Mouse (Mus musculus) MEL (cell line): ENCODE data around the gene Notch2. TPM values are rescaled to one million over a fixed set of nuclear protein-coding genes. Genes with fewer than 3 reads are reported as not detected.

Experiments used
- DNase-seq: peaks from one replicate; pipeline ENCODE4 v3.0.0; 2011; ENCODE audit warnings: low read depth, low spot score
- H3K27ac ChIP-seq: 2 replicates; pipeline ENCODE4 v1.5.1; 2012; ENCODE audit warnings: low read depth, mild to moderate bottlenecking, control low read depth, low read length, moderate library complexity; ENCODE audit not compliant: control insufficient read depth
- H3K27me3 ChIP-seq, 2 experiments: fragments of 150-350 bp in 1 of 2; sonication (generic) in 1 of 2; 2 replicates each; pipeline ENCODE4 v1.6.1; 2012; ENCODE audit warnings: low read length in 2 of 2, mild to moderate bottlenecking in 2 of 2, improper control_type of control experiment in 1 of 2, moderate library complexity in 1 of 2; ENCODE audit not compliant: insufficient read depth in 2 of 2, control insufficient read depth in 1 of 2
- H3K36me3 ChIP-seq, 2 experiments: 2 replicates each; pipeline ENCODE4 v1.6.1; 2012 to 2014; ENCODE audit warnings: low read length in 2 of 2, improper control_type of control experiment in 1 of 2, inconsistent platforms in 1 of 2, mild to moderate bottlenecking in 1 of 2; ENCODE audit not compliant: insufficient read depth in 2 of 2, control insufficient read depth in 1 of 2
- H3K4me1 ChIP-seq, 2 experiments: fragments of 150-350 bp in 1 of 2; sonication (generic) in 1 of 2; 2 replicates each; pipeline ENCODE4 v1.6.1; 2012; ENCODE audit warnings: low read length in 2 of 2, improper control_type of control experiment in 1 of 2, mild to moderate bottlenecking in 1 of 2; ENCODE audit not compliant: insufficient read depth in 2 of 2, control insufficient read depth in 1 of 2
- H3K4me3 ChIP-seq, 2 experiments: fragments of 150-350 bp in 1 of 2; sonication (generic) in 1 of 2; 2 replicates each; pipeline ENCODE4 v1.5.1; 2012; ENCODE audit warnings: low read depth in 2 of 2, low read length in 2 of 2, mild to moderate bottlenecking in 2 of 2, moderate library complexity in 2 of 2, control low read depth in 1 of 2, improper control_type of control experiment in 1 of 2; ENCODE audit not compliant: control insufficient read depth in 1 of 2, insufficient read depth in 1 of 2
- H3K79me2 ChIP-seq: 2 replicates; pipeline ENCODE4 v1.6.1; 2012; ENCODE audit warnings: mild to moderate bottlenecking, low read length, moderate library complexity; ENCODE audit not compliant: control insufficient read depth, poor library complexity, insufficient read depth
- H3K9ac ChIP-seq: 2 replicates; pipeline ENCODE4 v1.6.1; 2012; ENCODE audit warnings: low read depth, mild to moderate bottlenecking, control low read depth, low read length, moderate library complexity; ENCODE audit not compliant: control insufficient read depth, poor library complexity, severe bottlenecking
- H3K9me3 ChIP-seq: fragments of 150-350 bp; sonication (generic); replicated peaks from 2 replicates; pipeline ENCODE4 v1.6.1; 2012; ENCODE audit warnings: mild to moderate bottlenecking, low read length, improper control_type of control experiment, moderate library complexity; ENCODE audit not compliant: insufficient read depth
- BHLHE40 ChIP-seq: IDR thresholded peaks from 2 replicates; pipeline ENCODE4 v1.6.1; 2012; ENCODE audit warnings: low read depth, mild to moderate bottlenecking, inconsistent platforms, low read length, improper control_type of control experiment, borderline replicate concordance
- CHD2 ChIP-seq: IDR thresholded peaks from 2 replicates; pipeline ENCODE4 v1.6.1; 2011; ENCODE audit warnings: low read length, improper control_type of control experiment
- CTCF ChIP-seq, 3 experiments: IDR thresholded peaks in 2 of 3; conservative IDR thresholded peaks in 1 of 3; 2 replicates each; pipeline ENCODE4 v1.5.1; 2011 to 2012; ENCODE audit warnings: low read length in 3 of 3, low read depth in 2 of 3, mild to moderate bottlenecking in 2 of 3, improper control_type of control experiment in 1 of 3, inconsistent platforms in 1 of 3, mixed read lengths in 1 of 3, moderate library complexity in 1 of 3; ENCODE audit not compliant: control insufficient read depth in 1 of 3, insufficient read depth in 1 of 3, poor library complexity in 1 of 3, severe bottlenecking in 1 of 3
- E2F4 ChIP-seq: IDR thresholded peaks from 2 replicates; pipeline ENCODE4 v1.6.1; 2011; ENCODE audit warnings: low read depth, low read length, improper control_type of control experiment, borderline replicate concordance
- GATA1 ChIP-seq: IDR thresholded peaks from 2 replicates; pipeline ENCODE4 v1.6.1; 2011; ENCODE audit warnings: low read depth, low read length, improper control_type of control experiment
- HCFC1 ChIP-seq: IDR thresholded peaks from 2 replicates; pipeline ENCODE4 v1.6.1; 2012; ENCODE audit warnings: low read depth, mild to moderate bottlenecking, inconsistent platforms, low read length, improper control_type of control experiment, moderate library complexity
- JUND ChIP-seq: IDR thresholded peaks from 2 replicates; pipeline ENCODE4 v1.6.1; 2011; ENCODE audit warnings: low read depth, mild to moderate bottlenecking, improper control_type of control experiment, low read length
- MAZ ChIP-seq: IDR thresholded peaks from 2 replicates; pipeline ENCODE4 v1.6.1; 2012; ENCODE audit warnings: low read depth, mild to moderate bottlenecking, inconsistent platforms, low read length, improper control_type of control experiment
- MEF2A ChIP-seq: IDR thresholded peaks from 2 replicates; pipeline ENCODE4 v1.6.1; 2014; ENCODE audit warnings: low read depth, mild to moderate bottlenecking, inconsistent platforms, low read length, improper control_type of control experiment; ENCODE audit not compliant: poor library complexity, insufficient replicate concordance, severe bottlenecking; ENCODE audit errors: extremely low read depth
- MXI1 ChIP-seq: IDR thresholded peaks from 2 replicates; pipeline ENCODE4 v1.6.1; 2011; ENCODE audit warnings: mild to moderate bottlenecking, low read depth, low read length, improper control_type of control experiment
- MYC ChIP-seq: IDR thresholded peaks from 2 replicates; pipeline ENCODE4 v1.6.1; 2011; ENCODE audit warnings: low read depth, mild to moderate bottlenecking, low read length, improper control_type of control experiment, moderate library complexity
- NELFE ChIP-seq: IDR thresholded peaks from 2 replicates; pipeline ENCODE4 v1.6.1; 2011; ENCODE audit warnings: low read depth, low read length, improper control_type of control experiment
- POLR2A ChIP-seq, 2 experiments: IDR thresholded peaks; 2 replicates each; pipeline ENCODE4 v1.6.1; 2011 to 2012; ENCODE audit warnings: low read length in 2 of 2, mild to moderate bottlenecking in 2 of 2, control low read depth in 1 of 2, improper control_type of control experiment in 1 of 2, low read depth in 1 of 2, moderate library complexity in 1 of 2; ENCODE audit not compliant: control insufficient read depth in 1 of 2, insufficient read depth in 1 of 2, poor library complexity in 1 of 2
- POLR2AphosphoS5 ChIP-seq: IDR thresholded peaks from 2 replicates; pipeline ENCODE4 v1.6.1; 2012; ENCODE audit warnings: low read depth, borderline replicate concordance, mild to moderate bottlenecking, inconsistent platforms, low read length, moderate library complexity, mixed read lengths
- RCOR1 ChIP-seq: IDR thresholded peaks from 2 replicates; pipeline ENCODE4 v1.6.1; 2012; ENCODE audit warnings: low read depth, mild to moderate bottlenecking, inconsistent platforms, low read length, improper control_type of control experiment
- SMC3 ChIP-seq: IDR thresholded peaks from 2 replicates; pipeline ENCODE4 v1.6.1; 2011; ENCODE audit warnings: low read depth, low read length, improper control_type of control experiment
- USF1 ChIP-seq: IDR thresholded peaks from 2 replicates; pipeline ENCODE4 v1.6.1; 2014; ENCODE audit warnings: low read depth, mild to moderate bottlenecking, inconsistent platforms, low read length, improper control_type of control experiment, moderate library complexity
- USF2 ChIP-seq, 2 experiments: IDR thresholded peaks; 2 replicates each; pipeline ENCODE4 v1.6.1; 2011 to 2012; ENCODE audit warnings: improper control_type of control experiment in 2 of 2, low read length in 2 of 2, borderline replicate concordance in 1 of 2, inconsistent platforms in 1 of 2, low read depth in 1 of 2, mild to moderate bottlenecking in 1 of 2; ENCODE audit not compliant: insufficient read depth in 1 of 2
- ZC3H11A ChIP-seq: IDR thresholded peaks from 2 replicates; pipeline ENCODE4 v1.6.1; 2012; ENCODE audit warnings: low read depth, mild to moderate bottlenecking, inconsistent platforms, low read length, improper control_type of control experiment
- ZKSCAN1 ChIP-seq: IDR thresholded peaks from 2 replicates; pipeline ENCODE4 v1.6.1; 2012; ENCODE audit warnings: low read depth, mild to moderate bottlenecking, inconsistent platforms, low read length, improper control_type of control experiment, moderate library complexity
- ZNF384 ChIP-seq: IDR thresholded peaks from 2 replicates; pipeline ENCODE4 v1.6.1; 2012; ENCODE audit warnings: low read depth, mild to moderate bottlenecking, inconsistent platforms, low read length, improper control_type of control experiment
- polyA plus RNA-seq, 2 experiments: library from polyadenylated mRNA; stranded (reverse) in 1 of 2; unstranded in 1 of 2; fragments of >175 nt in 1 of 2; fragments of >200 nt in 1 of 2; gene quantifications; 2 replicates each; pipeline versions ENCODE4 v1.2.1 to v1.2.4; 2012; ENCODE audit warnings: low replicate concordance in 2 of 2, low read depth in 1 of 2; ENCODE audit not compliant: insufficient read length in 2 of 2, insufficient read depth in 1 of 2, missing spikeins in 1 of 2
- total RNA-seq: library from RNA; depleted of rRNA; stranded (reverse); fragments of 300-350 nt; gene quantifications from 2 replicates; pipeline ENCODE4 v1.2.3, GENCODE M21; 2012

Gene Notch2
- total and polyA plus RNA-seq, 3 experiments: 16.2 to 36.6 (median 16.6) TPM

- Histone ChIP-seq H3K4me3 (no peak overlapping the region), H3K36me3 (peaks cover 0 to 11% of the 10 kb centered on the region in 2 experiments; a peak in 2 of 4 replicates), H3K27me3 (no peaks in the 10 kb centered on the region), H3K79me2 (peaks cover 45% of the 10 kb centered on the region), H3K27ac (no peak overlapping the region), H3K4me1 (peaks cover 0 to 10% of the 10 kb centered on the region in 2 experiments; a peak in 1 of 4 replicates), H3K9me3 (no peaks in the 10 kb centered on the region), H3K9ac (no peak overlapping the region)
- DNase-seq: no peak
- TF ChIP-seq E2F4 (no peak), ZNF384 (no peak), BHLHE40 (no peak), CTCF (IDR thresholded peaks at IDR 0.05 in 2 of 3, conservative IDR thresholded peaks at IDR 0.05 in 1 of 3; ENCODE audit: control insufficient read depth in 1 of 3, insufficient read depth in 1 of 3, low read depth in 2 of 3, low read length in 3 of 3, poor library complexity in 1 of 3, severe bottlenecking in 1 of 3) (no peak), POLR2A (IDR thresholded peaks at IDR 0.05; ENCODE audit: control insufficient read depth in 1 of 2, insufficient read depth in 1 of 2, low read depth in 1 of 2, low read length in 2 of 2, poor library complexity in 1 of 2) (no peak), CHD2 (no peak), SMC3 (no peak), NELFE (no peak), JUND (no peak), MEF2A (no peak), RCOR1 (no peak), MXI1 (no peak), ZKSCAN1 (no peak), GATA1 (no peak), MAZ (no peak), ZC3H11A (no peak), HCFC1 (no peak), MYC (no peak), POLR2AphosphoS5 (no peak)
Measured at GRCm38 (mm10) chr3:98024288-98024848, 11.0 kb downstream of the Notch2 start.

GRCm38 (mm10) chr3:98025521-98025920, 12.2 kb downstream of the Notch2 start:
- TF ChIP-seq USF2 (IDR thresholded peaks at IDR 0.05; ENCODE audit: borderline replicate concordance in 1 of 2, insufficient read depth in 1 of 2, low read depth in 1 of 2, low read length in 2 of 2) (no peak), USF1 (peak; percentile 13; the same call in 1 of the 2 replicates)
- Histone ChIP-seq H3K27me3 (no peaks in the 10 kb centered on the region), H3K36me3 (peaks cover 0 to 12% of the 10 kb centered on the region in 2 experiments; a peak in 2 of 4 replicates), H3K27ac (no peak overlapping the region), H3K4me3 (no peak overlapping the region), H3K9ac (no peak overlapping the region), H3K9me3 (no peaks in the 10 kb centered on the region), H3K4me1 (peaks cover 0 to 12% of the 10 kb centered on the region in 2 experiments; a peak in 2 of 4 replicates), H3K79me2 (peaks cover 35% of the 10 kb centered on the region)
- no peak for DNase-seq
